19 mouse cellular contexts compared by ENCODE assay signal in the genomic region with DNA sequence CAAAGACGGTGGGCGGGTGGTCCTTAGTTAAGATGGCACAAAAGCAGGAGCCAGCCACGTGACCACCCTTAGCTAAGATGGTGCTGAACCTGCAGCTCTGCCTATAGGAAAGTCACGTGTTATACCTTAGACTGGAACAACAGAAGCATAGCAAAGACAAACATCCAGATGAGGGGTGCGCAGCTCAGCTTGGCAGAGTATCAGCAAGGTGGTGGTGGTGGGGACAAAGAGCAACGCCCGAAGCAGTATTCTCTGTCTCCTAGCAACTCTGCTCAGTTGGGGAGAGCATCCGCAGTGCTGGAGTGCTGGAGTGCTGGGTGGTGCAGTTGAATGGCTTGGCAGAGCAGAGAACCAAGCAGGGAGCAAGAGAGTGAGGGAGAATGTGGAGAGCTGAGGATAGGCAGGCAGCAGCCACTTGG. TPM values are rescaled to one million over a fixed set of nuclear protein-coding genes. Genes with fewer than 3 reads are reported as not detected.
DNase-seq lines count a peak whose midpoint lies in the region; ATAC-seq lines count a peak whose summit lies in the region.
"Had no signal": no experiment of that assay in that cellular context is flagged by ENCODE, and none has a peak within 500 bp of the region (broad histone marks: within the 10 kb centered on the region; RNA-seq: fewer than 3 reads in every experiment).

No protein-coding gene starts in this region.

- 0 out of 2 replicates have a peak, but pooled peaks cover 2% of the 10 kb centered on the region for H3K4me1 ChIP-seq in kidney, embryonic 15.5 days
- peaks cover 2% of the 10 kb centered on the region; the same call in 1 of the 2 replicates for H3K4me1 ChIP-seq in hindbrain, embryonic 12.5 days
- H3K4me1 ChIP-seq in midbrain, embryonic 16.5 days (ENCODE audit: control insufficient read depth, insufficient read depth, low read length), result peaks cover 14% of the 10 kb centered on the region
- H3K4me1 ChIP-seq: intestine, embryonic 15.5 days had no signal

- no peak overlapping the region for H3K4me3 ChIP-seq in kidney, embryonic 15.5 days (replicated peaks)
- H3K4me3 ChIP-seq in hindbrain, embryonic 12.5 days, result no peak overlapping the region
- H3K4me3 ChIP-seq in midbrain, embryonic 16.5 days (ENCODE audit: low read depth, low read length), result no peak overlapping the region
- H3K4me3 ChIP-seq: erythroblast, embryonic 14.5 days; heart, embryonic 13.5 days; intestine, embryonic 15.5 days; limb, embryonic 15.5 days; lung, embryonic 15.5 days had no signal

- no peaks in the 10 kb centered on the region for H3K27me3 ChIP-seq in kidney, embryonic 15.5 days
- H3K27me3 ChIP-seq in hindbrain, embryonic 12.5 days, result no peaks in the 10 kb centered on the region
- no peaks in the 10 kb centered on the region for H3K27me3 ChIP-seq in midbrain, embryonic 16.5 days (ENCODE audit: control insufficient read depth, insufficient read depth, low read depth, low read length)
- H3K27me3 ChIP-seq: heart, embryonic 13.5 days; intestine, embryonic 15.5 days; limb, embryonic 15.5 days; lung, embryonic 15.5 days had no signal

- H3K4me2 ChIP-seq in kidney, embryonic 15.5 days, result no peak overlapping the region
- H3K4me2 ChIP-seq in hindbrain, embryonic 12.5 days (replicated peaks), result no peak overlapping the region
- no peak overlapping the region for H3K4me2 ChIP-seq in midbrain, embryonic 16.5 days (ENCODE audit: low read length)
- H3K4me2 ChIP-seq: heart, embryonic 13.5 days; intestine, embryonic 15.5 days; limb, embryonic 15.5 days; lung, embryonic 15.5 days had no signal

- no peaks in the 10 kb centered on the region for H3K36me3 ChIP-seq in kidney, embryonic 15.5 days
- H3K36me3 ChIP-seq in hindbrain, embryonic 12.5 days, result no peaks in the 10 kb centered on the region
- no peaks in the 10 kb centered on the region for H3K36me3 ChIP-seq in midbrain, embryonic 16.5 days (ENCODE audit: control insufficient read depth, insufficient read depth, low read length)
- H3K36me3 ChIP-seq: heart, embryonic 13.5 days; intestine, embryonic 15.5 days; limb, embryonic 15.5 days; lung, embryonic 15.5 days had no signal

- H3K9ac ChIP-seq in kidney, embryonic 15.5 days, result no peak overlapping the region
- no peak overlapping the region for H3K9ac ChIP-seq in hindbrain, embryonic 12.5 days
- no peak overlapping the region for H3K9ac ChIP-seq in midbrain, embryonic 16.5 days (ENCODE audit: low read depth, low read length)
- H3K9ac ChIP-seq: heart, embryonic 13.5 days; intestine, embryonic 15.5 days; limb, embryonic 15.5 days; lung, embryonic 15.5 days had no signal

- H3K9me3 ChIP-seq in kidney, embryonic 15.5 days (replicated peaks), result no peaks in the 10 kb centered on the region
- H3K9me3 ChIP-seq in hindbrain, embryonic 12.5 days (replicated peaks), result no peaks in the 10 kb centered on the region
- no peaks in the 10 kb centered on the region for H3K9me3 ChIP-seq in midbrain, embryonic 16.5 days (replicated peaks; ENCODE audit: control insufficient read depth, low read length, poor library complexity, severe bottlenecking)
- H3K9me3 ChIP-seq: heart, embryonic 13.5 days; intestine, embryonic 15.5 days; limb, embryonic 15.5 days; lung, embryonic 15.5 days had no signal

- no peak overlapping the region for H3K27ac ChIP-seq in kidney, embryonic 15.5 days
- no peak overlapping the region for H3K27ac ChIP-seq in hindbrain, embryonic 12.5 days
- no peak overlapping the region for H3K27ac ChIP-seq in midbrain, embryonic 16.5 days (ENCODE audit: low read length)
- H3K27ac ChIP-seq: heart, embryonic 13.5 days; intestine, embryonic 15.5 days; limb, embryonic 15.5 days; lung, embryonic 15.5 days had no signal

- 0 out of 2 replicates have a peak, but pooled peaks have one; percentile 15 for ATAC-seq in kidney, embryonic 15.5 days (replicated peaks; ENCODE audit: low FRiP score)
- peak; percentile 74 for ATAC-seq in hindbrain, embryonic 12.5 days (ENCODE audit: low FRiP score)
- ATAC-seq in midbrain, embryonic 16.5 days, result peak; percentile 82
- ATAC-seq: intestine, embryonic 15.5 days had no signal

- no peak for DNase-seq in kidney, adult 18-20 months
- peak; percentile 31 for DNase-seq in brain, adult 2 months (ENCODE audit: low read depth, low spot score)
- no peak for DNase-seq in cerebellum, adult 18-20 months
- DNase-seq in layer of hippocampus, adult 8-10 months (ENCODE audit: low spot score in 2 of 2), result no peak
- DNase-seq in spleen, postnatal 4 days (ENCODE audit: low spot score in 2 of 2), result no peak
- DNase-seq: adrenal gland, postnatal 10 days; B cell, adult 2 months; gastrocnemius, postnatal 10 days; kidney, postnatal 36 days; thymus, postnatal 36 days had no signal

- WGBS in kidney, embryonic 15.5 days, result 48% methylated on average over 8 of the region's 8 CpGs
- WGBS in hindbrain, embryonic 12.5 days, result 31% methylated on average over 8 of the region's 8 CpGs
- WGBS in midbrain, embryonic 16.5 days, result 13% methylated on average over 8 of the region's 8 CpGs

RNA-seq across cellular contexts. Expression of gene Gtf2a1l, which starts 37.8 kb away (rescaled TPM):
- polyA plus RNA-seq in kidney, embryonic 15.5 days (2015; fragmentation: Nextera tagmentation; extraction: Ambion mirVana), result not detected in 2 replicates
- polyA plus RNA-seq in hindbrain, embryonic 12.5 days (2016; fragmentation: Nextera tagmentation; extraction: Ambion mirVana), result 0.72 and 0.87 TPM in 2 replicates
- 0.39 and 0.49 TPM in 2 replicates for polyA plus RNA-seq in midbrain, embryonic 16.5 days (2015; fragmentation: Nextera tagmentation; extraction: Ambion mirVana)
- under 1 TPM in 1 of 4 experiments, not detected in 3; 0.34 TPM for total RNA-seq in layer of hippocampus, adult 8-10 months (2022)
- total RNA-seq: adrenal gland, postnatal 10 days; gastrocnemius, postnatal 10 days had no signal
- polyA plus RNA-seq: erythroblast, embryonic 14.5 days; heart, embryonic 13.5 days; limb, embryonic 15.5 days; small intestine, adult 2 months had no signal

Comparison
In these comparisons a context has a peak if more than half of its experiments do, and no peak if none do; other contexts are left out.
1. ATAC-seq: peak in every context shown above with its lines; median percentile 82 in midbrain, embryonic 16.5 days; 74 in hindbrain, embryonic 12.5 days; 15 in kidney, embryonic 15.5 days.